Mouse (Mus musculus) heart, postnatal 14 days (tissue): ENCODE data around the gene Adgrg1. TPM values are rescaled to one million over a fixed set of nuclear protein-coding genes. Genes with fewer than 3 reads are reported as not detected.

Source experiments
- total RNA-seq, 2 experiments: library from RNA; stranded (reverse); gene quantifications; 2 replicates each; pipeline ENCODE4 v1.2.3; 2021

The Adgrg1 gene
- total RNA-seq, 2 experiments from 2014 or later, result 59.3 to 73.3 TPM

Other genes with a start within 250 kb of the Adgrg1 start
- gene Ccl22, start 229.2 kb upstream of the Adgrg1 start, total RNA-seq, result under 1 TPM in 1 of 2 experiments, not detected in 1; 0.90 TPM
- 1 to 10 TPM; 2.8 to 3.2 TPM for gene Cx3cl1, start 202.7 kb upstream of the Adgrg1 start, total RNA-seq
- not detected for gene Ccl17, start 164.3 kb upstream of the Adgrg1 start, total RNA-seq
- 100 to 1,000 TPM; 400 to 427 TPM for gene Coq9, start 136.4 kb upstream of the Adgrg1 start, total RNA-seq
- 10 to 100 TPM; 76.8 to 92.4 TPM for gene Ciapin1, start 136.4 kb upstream of the Adgrg1 start, total RNA-seq
- gene Polr2c, start 117.3 kb upstream of the Adgrg1 start, total RNA-seq, result 10 to 100 TPM; 65.4 to 65.8 TPM
- 10 to 100 TPM; 23.3 to 26.5 TPM for gene Dok4, start 98.4 kb upstream of the Adgrg1 start, total RNA-seq
- 10 to 100 TPM; 10.8 to 10.9 TPM for gene Ccdc102a, start 56.7 kb upstream of the Adgrg1 start, total RNA-seq
- under 1 TPM; 0.22 to 0.50 TPM for gene Adgrg5, start 51.1 kb upstream of the Adgrg1 start, total RNA-seq
- gene Adgrg3, start 42.9 kb downstream of the Adgrg1 start, total RNA-seq, result 1 to 10 TPM; 1.5 TPM
- under 1 TPM in 1 of 2 experiments, not detected in 1; 0.31 TPM for gene Drc7, start 80.4 kb downstream of the Adgrg1 start, total RNA-seq
- 1 to 10 TPM; 7.8 to 8.1 TPM for gene Katnb1, start 106.4 kb downstream of the Adgrg1 start, total RNA-seq
- gene Kifc3, start 228.1 kb downstream of the Adgrg1 start, total RNA-seq, result 10 to 100 TPM; 58.1 to 62.8 TPM